Mouse (Mus musculus) CH12.LX (cell line): ENCODE results near the gene Klf3.

Experiments
- CHD2 ChIP-seq: IDR thresholded peaks from 2 replicates; pipeline ENCODE4 v1.6.1; 2011; ENCODE audit warnings: low read length, improper control_type of control experiment
- CTCF ChIP-seq, 2 experiments: IDR thresholded peaks in 1 of 2; conservative IDR thresholded peaks in 1 of 2; 2 replicates each; pipeline ENCODE4 v1.5.1; 2011 to 2012; ENCODE audit warnings: low read depth in 2 of 2, low read length in 2 of 2, improper control_type of control experiment in 1 of 2, inconsistent platforms in 1 of 2, mild to moderate bottlenecking in 1 of 2, moderate library complexity in 1 of 2
- EP300 ChIP-seq: IDR thresholded peaks from 2 replicates; pipeline ENCODE4 v1.6.1; 2011; ENCODE audit warnings: low read length, improper control_type of control experiment
- POLR2A ChIP-seq: IDR thresholded peaks from 2 replicates; pipeline ENCODE4 v1.6.1; 2011; ENCODE audit warnings: low read depth, mild to moderate bottlenecking, improper control_type of control experiment, low read length
- USF2 ChIP-seq: conservative IDR thresholded peaks from 2 replicates; pipeline ENCODE4 v1.6.1; 2011; ENCODE audit warnings: low read depth, low read length, improper control_type of control experiment

- TF ChIP-seq POLR2A (no peak), EP300 (no peak), CHD2 (no peak), USF2 (no peak), CTCF (conservative IDR thresholded peaks at IDR 0.05 in 1 of 2, IDR thresholded peaks at IDR 0.05 in 1 of 2; ENCODE audit: low read depth in 2 of 2, low read length in 2 of 2) (no peak)
Measured at GRCm38 (mm10) chr5:64828314-64828713, 25.1 kb downstream of the Klf3 start.
